In the genomic region with DNA sequence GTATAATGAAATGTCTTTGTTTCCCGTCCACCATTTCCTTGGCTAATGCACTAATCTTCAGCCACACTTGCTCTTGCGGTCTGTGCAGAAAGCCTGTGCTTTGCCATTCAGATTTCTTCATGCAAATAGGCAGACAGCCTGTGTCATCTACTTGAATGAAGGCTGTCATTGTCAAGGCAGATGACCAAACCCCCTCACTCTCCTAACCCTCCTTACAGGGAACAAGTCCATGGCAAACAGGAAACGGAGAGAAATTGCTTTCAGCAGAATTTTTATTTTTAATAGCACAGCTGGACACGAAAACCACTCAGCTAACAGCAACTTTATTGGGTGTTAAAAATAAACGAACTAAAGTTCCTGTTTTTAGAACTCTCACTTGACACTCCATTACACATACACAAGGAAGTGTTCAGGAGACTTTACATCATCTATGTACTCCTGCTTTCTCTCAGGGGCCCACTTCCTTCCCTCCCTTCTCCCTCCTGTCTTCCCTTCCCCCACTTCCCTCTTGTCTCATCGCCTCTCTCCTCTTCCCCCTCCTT, we compare ENCODE assay signal across 8 mouse cellular contexts. TPM values are rescaled to one million over a fixed set of nuclear protein-coding genes. Genes with fewer than 3 reads are reported as not detected.
DNase-seq lines count a peak whose midpoint lies in the region; ATAC-seq and TF ChIP-seq lines count a peak whose summit lies in the region.

No protein-coding gene starts in this region.

- peaks cover 48% of the 10 kb centered on the region for H3K4me1 ChIP-seq in bone marrow macrophage, adult 2 months (ENCODE audit: control insufficient read depth, insufficient read depth, low read length)
- H3K4me1 ChIP-seq in megakaryocyte, embryonic 14.5 days, result peaks cover 94% of the 10 kb centered on the region

- H3K27ac ChIP-seq in layer of hippocampus, adult 2 months, result peak overlapping the region; percentile 70; the same call in 1 of the 2 replicates
- peak overlapping the region; percentile 75 for H3K27ac ChIP-seq in bone marrow macrophage, adult 2 months (ENCODE audit: insufficient read depth, low read depth, low read length)

- H3K9me3 ChIP-seq in megakaryocyte, embryonic 14.5 days, result no peaks in the 10 kb centered on the region

- no peak for TF ChIP-seq CTCF in layer of hippocampus, adult 2 months (conservative IDR thresholded peaks at IDR 0.05)
- no peak for TF ChIP-seq CTCF in bone marrow macrophage, adult 2 months (IDR thresholded peaks at IDR 0.05; ENCODE audit: low read depth, low read length)

- ATAC-seq in hematopoietic stem cell, adult 5-6 weeks (replicated peaks in 1 of 2; ENCODE audit: insufficient read depth in 1 of 2, low FRiP score in 2 of 2, low TSS enrichment in 1 of 2, low read depth in 1 of 2, poor library complexity in 2 of 2, severe bottlenecking in 2 of 2), result peak; percentile 59 to 66

- no peak for DNase-seq in layer of hippocampus, adult 2 months (ENCODE audit: low spot score in 2 of 2)
- no peak for DNase-seq in layer of hippocampus, postnatal 25 days (ENCODE audit: extremely low spot score in 1 of 2, low spot score in 1 of 2)
- DNase-seq in gastrocnemius, postnatal 10 days, result no peak
- no peak for DNase-seq in left cerebral cortex, postnatal 10 days (ENCODE audit: extremely low spot score in 1 of 2, low spot score in 2 of 2)
- DNase-seq in urinary bladder, adult 18-20 months (ENCODE audit: low spot score in 2 of 2), result no peak

- no peaks in the 10 kb centered on the region for H3K27me3 ChIP-seq in megakaryocyte, embryonic 14.5 days (replicated peaks)

- no peak for TF ChIP-seq POLR2A in bone marrow macrophage, adult 2 months (IDR thresholded peaks at IDR 0.05; ENCODE audit: borderline replicate concordance, low read depth, low read length)

- intact Hi-C loops in left cerebral cortex, postnatal 10 days (cut with DNase I), result no loop called here

- H3K36me3 ChIP-seq in megakaryocyte, embryonic 14.5 days (replicated peaks; ENCODE audit: low read length), result peaks cover 62% of the 10 kb centered on the region

- no peak overlapping the region for H3K4me3 ChIP-seq in layer of hippocampus, adult 2 months
- H3K4me3 ChIP-seq in bone marrow macrophage, adult 2 months (ENCODE audit: insufficient read depth, low read length), result no peak overlapping the region
- H3K4me3 ChIP-seq in megakaryocyte, embryonic 14.5 days (replicated peaks), result peak overlapping the region; percentile 87

RNA-seq across cellular contexts. Expression of a gene that starts 22.2 kb away (rescaled TPM):
- 10 to 100 TPM; 13.0 to 17.4 TPM for total RNA-seq in layer of hippocampus, adult 2 months (2021)
- total RNA-seq in layer of hippocampus, postnatal 25 days (2021), result 10 to 100 TPM in 1 of 2 experiments, 1 to 10 TPM in 1; 9.9 to 15.9 TPM
- polyA plus RNA-seq in bone marrow macrophage, adult 2 months (2012; ENCODE audit: insufficient read depth, insufficient read length, missing spikeins), result 6.6 and 8.5 TPM in 2 replicates
- 8.4 and 17.6 TPM in 2 replicates for total RNA-seq in hematopoietic stem cell, adult 5-6 weeks (2017)
- 157 and 159 TPM in 2 replicates for polyA plus RNA-seq in megakaryocyte, embryonic 14.5 days (2012; ENCODE audit: insufficient read depth, low replicate concordance)
- 10 to 100 TPM; 37.3 to 40.5 TPM for total RNA-seq in gastrocnemius, postnatal 10 days (2021)
- total RNA-seq in left cerebral cortex, postnatal 10 days (2021), result 10 to 100 TPM; 20.6 to 22.1 TPM
